Mouse (Mus musculus) limb, embryonic 13.5 days (tissue): ENCODE data around the gene Camkmt. TPM values are rescaled to one million over a fixed set of nuclear protein-coding genes. Genes with fewer than 3 reads are reported as not detected.

Experiments used
- ATAC-seq: fragments of 200-750 bp; cut with Nextera tagmentation; 2 replicates; pipeline ENCODE4 v1.8.0; 2017; ENCODE audit warnings: low read depth, moderate number of reproducible peaks, moderate TSS enrichment; ENCODE audit not compliant: low FRiP score
- H3K27ac ChIP-seq: fragments of 300-500 bp; sonication (generic); 2 replicates; pipeline ENCODE4 v1.5.1; 2015; ENCODE audit warnings: inconsistent platforms, mild to moderate bottlenecking, moderate library complexity
- H3K27me3 ChIP-seq: fragments of 300-500 bp; sonication (generic); 2 replicates; pipeline ENCODE4 v1.6.1; 2015; ENCODE audit warnings: mild to moderate bottlenecking, inconsistent platforms
- H3K36me3 ChIP-seq: fragments of 300-500 bp; sonication (generic); 2 replicates; pipeline ENCODE4 v1.6.1; 2015; ENCODE audit warnings: inconsistent platforms, mild to moderate bottlenecking, moderate library complexity
- H3K4me1 ChIP-seq: fragments of 300-500 bp; sonication (generic); 2 replicates; pipeline ENCODE4 v1.6.1; 2015; ENCODE audit warnings: inconsistent platforms
- H3K4me2 ChIP-seq: fragments of 300-500 bp; sonication (generic); replicated peaks from 2 replicates; pipeline ENCODE4 v1.6.1; 2015; ENCODE audit warnings: inconsistent platforms, mild to moderate bottlenecking, moderate library complexity
- H3K4me3 ChIP-seq: fragments of 300-500 bp; sonication (generic); 2 replicates; pipeline ENCODE4 v1.5.1; 2015; ENCODE audit warnings: moderate library complexity, mild to moderate bottlenecking, inconsistent platforms
- H3K9ac ChIP-seq: fragments of 300-500 bp; sonication (generic); 2 replicates; pipeline ENCODE4 v1.6.1; 2015; ENCODE audit warnings: mild to moderate bottlenecking, inconsistent platforms
- H3K9me3 ChIP-seq: fragments of 300-500 bp; sonication (generic); 2 replicates; pipeline ENCODE4 v1.6.1; 2016; ENCODE audit warnings: inconsistent platforms
- whole genome bisulfite sequencing: fragments of 180-500 bp; shearing (Covaris S2); methylation state at CpG from one replicate; pipeline ENCODE4 v1.1.7; 2015; 5-methylcytosine and 5-hydroxymethylcytosine counted together
- polyA plus RNA-seq: library from polyadenylated mRNA; unstranded; fragments of >200 nt; fragmentation: Nextera tagmentation; extraction: Ambion mirVana; gene quantifications from 2 replicates; pipeline ENCODE4 v1.2.1, GENCODE M21; 2015

Gene Camkmt
- polyA plus RNA-seq, 1 experiment from 2014 or later: 13.8 TPM

DNA sequence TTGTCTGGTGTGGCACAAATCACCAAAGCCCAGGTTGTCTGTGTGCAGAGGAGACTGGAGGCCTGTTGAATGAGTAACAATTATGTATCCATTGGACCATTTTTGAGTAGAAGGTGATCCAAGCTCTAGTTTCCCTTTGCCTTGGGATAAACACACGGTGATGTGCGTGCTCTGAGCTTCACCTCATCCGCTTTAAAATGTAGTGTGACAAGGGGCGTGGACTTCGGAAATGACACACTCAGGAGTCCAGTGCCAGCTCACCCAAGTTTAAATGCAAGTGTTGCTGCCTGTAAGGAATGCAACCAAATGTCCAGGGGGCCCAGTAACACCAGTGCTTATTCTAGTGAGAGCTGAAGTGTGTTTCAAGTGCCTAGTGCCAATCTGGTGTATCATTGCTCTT lies 392.7 kb downstream of the Camkmt start:
- H3K27ac ChIP-seq: no peak overlapping the region
- peaks cover 10% of the 10 kb centered on the region; the same call in 1 of the 2 replicates for H3K4me1 ChIP-seq
- H3K4me2 ChIP-seq: no peak overlapping the region
- no peaks in the 10 kb centered on the region for H3K36me3 ChIP-seq
- H3K9me3 ChIP-seq: no peaks in the 10 kb centered on the region
- WGBS: 83% methylated on average over 5 of the region's 5 CpGs
- no peak overlapping the region for H3K9ac ChIP-seq
- H3K4me3 ChIP-seq: no peak overlapping the region
- no peak for ATAC-seq
- peaks cover 97% of the 10 kb centered on the region for H3K27me3 ChIP-seq

DNA sequence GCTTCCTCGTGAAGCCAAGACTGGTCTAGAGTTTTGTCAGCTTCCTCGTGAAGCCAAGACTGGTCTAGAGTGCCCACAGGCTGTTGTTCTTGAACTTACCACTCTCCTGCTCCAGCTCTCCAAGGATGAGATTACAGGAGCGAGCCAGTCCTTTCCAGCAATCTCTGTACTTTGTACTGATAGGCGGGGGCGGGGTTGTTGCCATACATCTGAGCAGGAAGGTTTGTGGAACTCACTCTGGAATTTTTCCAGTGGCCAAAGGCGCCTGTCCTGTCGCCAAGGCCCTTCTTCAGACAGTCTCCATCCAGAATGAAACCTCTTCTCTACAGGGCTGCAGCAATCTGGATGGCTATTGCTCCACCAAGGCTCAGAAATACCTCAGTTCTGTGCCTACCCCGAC lies 393.7 kb downstream of the Camkmt start:
- Histone ChIP-seq H3K9me3 (no peaks in the 10 kb centered on the region), H3K4me3 (no peak overlapping the region), H3K9ac (no peak overlapping the region), H3K27me3 (peaks cover 99% of the 10 kb centered on the region), H3K27ac (no peak overlapping the region), H3K4me2 (no peak overlapping the region), H3K4me1 (peaks cover 10% of the 10 kb centered on the region; the same call in 1 of the 2 replicates), H3K36me3 (no peaks in the 10 kb centered on the region)
- no peak for ATAC-seq
- 44% methylated on average over 8 of the region's 8 CpGs for WGBS

DNA sequence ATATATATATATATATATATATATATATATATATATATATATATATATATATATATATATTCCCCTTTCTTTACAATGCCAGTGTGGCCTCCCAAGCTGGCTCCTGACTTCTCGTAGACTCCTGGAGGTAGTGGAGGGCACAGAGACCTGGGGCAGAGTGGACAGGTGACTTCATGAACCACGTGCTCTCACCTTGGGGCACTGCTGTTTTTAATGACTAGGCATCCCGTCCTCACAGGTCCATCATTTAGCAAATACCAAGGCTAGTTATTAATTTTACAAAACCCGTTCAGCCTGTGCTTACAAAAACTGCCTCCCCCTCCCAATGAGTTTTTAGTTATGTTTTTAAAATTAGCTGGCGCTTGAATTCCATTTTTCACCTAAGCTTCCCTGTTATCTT lies 394.2 kb downstream of the Camkmt start:
- Histone ChIP-seq H3K36me3 (no peaks in the 10 kb centered on the region), H3K4me3 (no peak overlapping the region), H3K4me1 (peaks cover 10% of the 10 kb centered on the region; the same call in 1 of the 2 replicates), H3K4me2 (no peak overlapping the region), H3K27me3 (peaks cover 99% of the 10 kb centered on the region), H3K9ac (no peak overlapping the region), H3K9me3 (no peaks in the 10 kb centered on the region), H3K27ac (no peak overlapping the region)
- WGBS: 22% methylated on average over 5 of the region's 5 CpGs
- ATAC-seq: no peak

DNA sequence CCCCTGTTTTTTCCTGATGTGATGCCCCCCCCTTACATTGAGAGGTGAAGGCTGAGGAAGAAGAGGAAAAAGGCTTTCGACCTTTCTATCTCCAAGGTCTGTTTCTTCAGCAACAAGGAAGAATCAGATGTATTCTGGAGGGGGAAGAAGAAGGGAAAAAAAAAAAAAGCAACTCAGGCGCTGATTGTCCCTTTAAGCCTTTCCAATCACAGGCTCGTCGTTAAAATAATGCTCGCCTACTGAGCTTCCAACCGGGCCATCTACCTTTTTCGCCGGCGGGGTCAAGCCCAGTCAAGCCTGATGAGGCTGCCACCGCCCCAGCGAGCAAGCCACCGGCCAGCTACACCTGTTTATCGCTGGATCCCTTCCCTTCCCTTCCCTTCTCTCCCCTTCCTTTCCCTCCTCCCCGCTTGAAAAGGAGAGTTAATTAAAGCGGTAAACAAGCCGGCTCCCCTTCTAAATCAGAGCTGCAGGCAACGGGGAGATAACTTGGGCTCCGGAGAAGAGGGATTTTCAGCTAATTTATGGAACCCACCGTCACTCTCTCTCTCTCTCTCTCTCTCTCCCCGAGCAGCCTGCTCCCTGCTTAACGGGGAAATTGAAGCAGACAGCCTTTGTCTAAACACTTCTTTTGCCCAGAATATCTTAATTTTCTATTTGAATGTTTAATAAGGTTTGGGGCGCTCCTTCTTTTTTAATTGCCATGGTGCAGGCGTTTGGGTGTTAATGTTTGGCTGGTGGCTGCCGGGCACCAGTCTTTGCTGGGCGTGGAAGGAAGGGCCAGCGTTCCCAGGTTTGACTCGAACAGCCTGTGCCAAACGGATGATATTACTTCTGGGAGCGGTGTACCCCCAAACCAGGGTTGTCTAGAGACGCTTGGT lies 395.0 kb downstream of the Camkmt start:
- Histone ChIP-seq H3K36me3 (no peaks in the 10 kb centered on the region), H3K4me1 (peaks cover 10% of the 10 kb centered on the region; the same call in 1 of the 2 replicates), H3K4me3 (no peak overlapping the region), H3K9me3 (no peaks in the 10 kb centered on the region), H3K4me2 (peak overlapping the region; percentile 51), H3K9ac (no peak overlapping the region), H3K27ac (no peak overlapping the region), H3K27me3 (peaks cover 99% of the 10 kb centered on the region)
- WGBS: 1% methylated on average over 30 of the region's 30 CpGs
- ATAC-seq: no peak

DNA sequence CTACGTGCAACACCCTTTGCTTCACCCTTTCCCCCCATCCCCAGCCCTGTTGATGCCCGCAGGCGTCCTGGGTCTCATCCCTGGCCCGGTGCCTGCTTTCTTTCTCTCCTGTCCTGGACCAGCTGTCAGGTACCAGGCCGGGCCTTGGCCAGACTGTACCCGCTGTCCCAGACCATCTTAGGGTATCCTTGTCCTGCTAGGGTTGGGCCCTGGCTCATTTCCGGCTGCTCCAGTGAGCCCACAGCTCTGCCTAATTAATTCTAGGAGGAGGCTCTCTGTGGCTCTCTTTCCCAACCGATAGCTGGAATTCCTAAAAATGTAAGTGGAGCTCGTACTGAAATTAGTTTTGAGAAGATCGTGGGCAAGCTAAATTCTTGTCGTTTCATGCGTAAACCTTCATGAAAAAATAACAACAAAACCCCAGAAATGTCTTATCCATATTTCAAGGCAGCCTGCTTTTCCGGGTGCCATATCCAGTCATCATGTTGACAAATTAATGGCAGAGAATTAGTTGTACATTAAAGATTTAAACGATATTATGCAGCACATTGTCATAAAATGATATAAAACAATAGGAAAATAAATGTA lies 395.7 kb downstream of the Camkmt start:
- peaks cover 99% of the 10 kb centered on the region for H3K27me3 ChIP-seq
- ATAC-seq: no peak
- peak overlapping the region; percentile 51 for H3K4me2 ChIP-seq
- no peak overlapping the region for H3K27ac ChIP-seq
- peak overlapping the region; percentile 27 for H3K4me3 ChIP-seq
- H3K9me3 ChIP-seq: no peaks in the 10 kb centered on the region
- WGBS: 2% methylated on average over 14 of the region's 14 CpGs
- no peak overlapping the region for H3K9ac ChIP-seq
- peaks cover 10% of the 10 kb centered on the region; the same call in 1 of the 2 replicates for H3K4me1 ChIP-seq
- H3K36me3 ChIP-seq: no peaks in the 10 kb centered on the region

DNA sequence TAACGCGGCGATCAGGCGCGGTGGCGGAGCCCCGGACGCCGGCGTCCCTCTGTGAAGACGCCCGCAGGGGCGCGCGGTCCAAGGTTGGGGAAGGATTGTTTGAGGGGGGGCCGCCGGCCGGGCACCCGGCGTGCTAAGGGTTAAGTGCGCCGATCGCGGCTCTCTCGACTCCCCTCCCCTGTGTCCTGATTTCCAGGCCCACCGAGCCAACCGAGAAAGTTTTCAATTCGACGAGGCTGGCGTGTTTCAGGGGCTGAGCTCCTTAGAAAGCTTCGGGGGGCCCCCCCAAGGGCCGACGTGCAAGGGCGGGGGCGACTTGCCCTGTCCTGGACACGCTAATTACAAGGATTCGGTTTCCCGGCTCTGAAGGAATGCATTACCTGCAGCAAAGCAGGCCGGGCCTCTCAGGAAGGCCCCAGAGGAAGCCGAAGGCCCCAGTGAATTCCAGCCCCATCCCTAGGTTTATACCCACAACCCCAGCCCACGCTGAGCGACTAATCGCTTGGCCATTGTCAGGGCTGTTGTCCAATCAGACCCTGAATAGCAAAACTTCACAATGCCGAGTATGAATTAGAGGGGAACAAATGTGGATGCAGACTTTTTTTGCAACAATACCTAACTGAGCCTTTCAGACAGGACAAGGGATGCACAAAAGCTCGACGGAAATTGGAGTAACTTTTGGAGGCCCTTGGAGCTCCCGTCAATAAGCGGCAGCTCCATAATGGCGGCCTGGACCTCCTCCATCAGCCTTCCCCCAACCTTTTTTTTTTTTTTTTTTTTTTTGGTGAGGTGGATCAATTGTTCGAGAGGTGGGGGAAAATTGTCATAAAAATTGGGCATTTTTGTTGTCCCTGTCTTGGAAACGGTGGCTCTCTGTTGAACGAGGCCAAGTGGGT lies 396.5 kb downstream of the Camkmt start:
- WGBS: 1% methylated on average over 52 of the region's 52 CpGs
- Histone ChIP-seq H3K36me3 (no peaks in the 10 kb centered on the region), H3K4me3 (peak overlapping the region; percentile 27), H3K27ac (no peak overlapping the region), H3K27me3 (peaks cover 99% of the 10 kb centered on the region), H3K9ac (0 out of 2 replicates have a peak overlapping the region, but pooled peaks have one; percentile 45), H3K9me3 (no peaks in the 10 kb centered on the region), H3K4me1 (peaks cover 10% of the 10 kb centered on the region; the same call in 1 of the 2 replicates), H3K4me2 (peak overlapping the region; percentile 51)
- peak; percentile 59; the same call in 1 of the 2 replicates for ATAC-seq

DNA sequence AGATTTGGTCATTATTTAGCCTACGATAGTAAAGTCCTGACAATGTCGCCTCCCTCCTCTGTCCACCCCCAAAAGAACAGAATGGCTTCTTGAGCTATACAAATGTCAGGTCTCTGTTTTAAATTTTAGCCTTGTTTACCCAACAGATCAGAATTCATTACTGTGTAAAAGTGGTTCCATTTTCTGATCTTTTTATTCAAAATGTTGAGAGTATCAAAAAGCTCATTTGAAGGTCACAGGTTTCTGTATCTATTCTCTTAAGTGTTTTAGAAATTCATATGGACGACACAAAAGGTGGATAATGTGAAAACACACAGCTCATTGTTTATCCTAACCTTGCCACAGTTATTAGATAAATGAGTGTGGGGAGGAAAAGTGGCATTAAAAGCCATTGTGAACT lies 397.2 kb downstream of the Camkmt start:
- H3K27me3 ChIP-seq: peaks cover 97% of the 10 kb centered on the region
- H3K4me2 ChIP-seq: no peak overlapping the region
- no peaks in the 10 kb centered on the region for H3K9me3 ChIP-seq
- no peak overlapping the region for H3K27ac ChIP-seq
- no peak overlapping the region for H3K4me3 ChIP-seq
- 30% methylated on average over 3 of the region's 3 CpGs for WGBS
- ATAC-seq: no peak
- no peak overlapping the region for H3K9ac ChIP-seq
- H3K36me3 ChIP-seq: no peaks in the 10 kb centered on the region
- peaks cover 10% of the 10 kb centered on the region; the same call in 1 of the 2 replicates for H3K4me1 ChIP-seq

DNA sequence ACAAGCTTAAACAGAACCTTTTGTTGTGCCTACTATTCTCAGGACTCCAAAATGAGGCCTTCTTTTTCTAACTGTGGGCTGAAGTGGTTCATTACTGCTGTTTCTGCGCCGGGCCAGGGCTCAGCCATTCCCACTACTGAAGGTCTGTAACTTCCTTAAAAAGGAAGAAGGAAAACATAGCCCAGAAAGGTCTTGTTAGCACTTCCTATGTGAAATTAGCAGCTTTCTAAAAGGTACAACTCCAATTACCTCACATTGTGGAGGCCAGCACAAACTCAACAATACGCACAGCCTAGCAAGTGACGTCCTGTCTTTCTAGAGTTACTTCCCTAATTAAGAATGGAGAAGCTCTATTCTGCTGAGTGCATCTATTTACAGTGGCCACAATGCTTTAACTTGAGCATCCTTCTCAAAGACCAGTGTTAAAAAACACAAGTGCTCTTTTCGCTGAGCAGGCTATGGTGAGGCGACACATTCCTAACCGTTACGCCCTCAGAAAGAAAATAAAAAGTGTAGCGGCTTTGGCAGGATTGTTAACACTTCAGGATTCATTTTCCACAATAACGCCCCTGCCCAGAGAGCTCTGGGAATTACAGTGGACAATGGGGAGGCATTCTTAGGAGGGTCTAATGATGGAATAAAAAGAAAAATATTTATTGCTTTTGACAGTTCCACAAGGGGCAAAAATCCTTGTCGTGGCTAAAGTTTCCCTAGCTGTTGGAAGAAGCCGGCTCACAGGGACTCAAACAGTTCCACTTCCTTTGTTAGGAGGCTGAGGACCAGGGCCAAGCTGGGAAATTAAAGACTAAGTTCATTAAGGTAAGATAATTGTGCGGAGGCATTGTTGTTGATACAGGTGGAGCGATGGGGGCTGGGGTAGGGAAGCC lies 398.5 kb downstream of the Camkmt start:
- Histone ChIP-seq H3K4me1 (peaks cover 10% of the 10 kb centered on the region; the same call in 1 of the 2 replicates), H3K4me3 (no peak overlapping the region), H3K9me3 (no peaks in the 10 kb centered on the region), H3K27ac (no peak overlapping the region), H3K27me3 (peaks cover 97% of the 10 kb centered on the region), H3K36me3 (no peaks in the 10 kb centered on the region), H3K9ac (no peak overlapping the region), H3K4me2 (no peak overlapping the region)
- WGBS: 5% methylated on average over 14 of the region's 14 CpGs
- no peak for ATAC-seq

DNA sequence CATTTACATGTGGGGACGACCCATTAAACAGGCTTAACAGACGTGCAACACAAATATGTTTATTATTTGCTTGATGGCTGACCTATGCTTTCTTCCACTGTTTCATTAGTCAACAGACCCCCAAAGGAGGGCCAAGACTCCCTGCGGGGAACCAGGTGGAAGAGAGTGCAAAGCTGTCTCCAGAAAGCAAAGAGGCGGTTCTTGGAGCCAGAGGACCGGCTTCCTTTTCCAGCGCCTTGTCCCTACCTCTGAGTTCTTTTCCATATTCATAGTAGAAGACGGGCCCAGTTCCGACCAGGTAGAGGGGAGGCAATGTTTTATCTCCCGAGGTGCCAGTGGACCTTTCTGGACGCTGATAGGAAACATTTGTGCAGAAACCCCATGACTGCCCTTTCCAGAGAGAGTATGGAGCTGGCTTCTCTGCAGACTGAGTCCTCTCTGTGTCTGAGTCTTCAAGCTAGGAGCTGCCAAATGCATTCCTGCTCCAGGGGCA lies 399.2 kb downstream of the Camkmt start:
- no peak overlapping the region for H3K27ac ChIP-seq
- ATAC-seq: no peak
- 3% methylated on average over 10 of the region's 10 CpGs for WGBS
- peaks cover 10% of the 10 kb centered on the region; the same call in 1 of the 2 replicates for H3K4me1 ChIP-seq
- H3K36me3 ChIP-seq: no peaks in the 10 kb centered on the region
- peaks cover 97% of the 10 kb centered on the region for H3K27me3 ChIP-seq
- H3K9ac ChIP-seq: no peak overlapping the region
- H3K4me2 ChIP-seq: no peak overlapping the region
- H3K4me3 ChIP-seq: no peak overlapping the region
- no peaks in the 10 kb centered on the region for H3K9me3 ChIP-seq

DNA sequence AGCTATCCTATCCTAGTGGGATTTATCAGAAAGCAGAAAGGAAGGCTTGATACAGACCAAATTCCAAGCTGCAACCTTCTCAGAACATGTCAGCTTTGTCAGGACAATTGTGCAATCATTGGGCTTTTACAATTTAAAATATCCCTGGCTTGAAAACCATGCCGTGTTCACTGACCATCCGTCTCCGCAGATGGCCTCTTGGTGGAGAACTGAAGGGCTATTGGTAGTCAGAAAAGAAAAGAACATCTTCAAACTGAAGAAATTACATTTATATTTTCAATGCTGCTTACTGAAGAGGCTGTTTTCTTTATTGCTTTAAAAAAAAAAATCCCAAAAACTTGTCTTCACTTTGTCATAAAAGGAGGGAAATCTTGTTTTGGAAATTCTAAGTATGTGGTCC lies 401.1 kb downstream of the Camkmt start:
- peaks cover 81% of the 10 kb centered on the region for H3K27me3 ChIP-seq
- no peaks in the 10 kb centered on the region for H3K36me3 ChIP-seq
- peaks cover 12% of the 10 kb centered on the region for H3K9me3 ChIP-seq
- no peak overlapping the region for H3K4me2 ChIP-seq
- H3K4me3 ChIP-seq: no peak overlapping the region
- peaks cover 5% of the 10 kb centered on the region; the same call in 1 of the 2 replicates for H3K4me1 ChIP-seq
- 64% methylated on average over 3 of the region's 3 CpGs for WGBS
- H3K9ac ChIP-seq: no peak overlapping the region
- ATAC-seq: no peak
- H3K27ac ChIP-seq: no peak overlapping the region

DNA sequence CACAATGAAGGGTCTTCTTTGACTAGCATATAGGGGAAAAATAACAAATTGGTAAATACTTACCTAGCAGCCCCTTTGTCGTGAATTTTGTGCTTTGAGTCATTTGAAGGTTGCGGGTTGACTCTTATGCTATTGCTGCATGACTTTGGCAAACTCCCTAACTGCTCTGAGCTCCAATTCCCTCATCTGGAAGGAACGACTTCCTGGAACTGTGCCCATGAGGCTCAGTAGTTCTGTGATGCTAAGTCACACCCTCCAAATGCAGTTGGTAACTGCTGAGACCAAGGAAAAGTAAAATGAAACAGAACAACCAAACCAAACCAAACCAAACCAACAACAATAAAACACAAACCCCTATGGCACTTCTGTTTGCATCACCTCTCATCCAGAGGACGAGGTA lies 403.2 kb downstream of the Camkmt start:
- H3K4me3 ChIP-seq: no peak overlapping the region
- H3K4me2 ChIP-seq: no peak overlapping the region
- WGBS: 67% methylated on average over 4 of the region's 4 CpGs
- no peak for ATAC-seq
- peaks cover 13% of the 10 kb centered on the region for H3K9me3 ChIP-seq
- H3K36me3 ChIP-seq: no peaks in the 10 kb centered on the region
- H3K27ac ChIP-seq: no peak overlapping the region
- no peak overlapping the region for H3K9ac ChIP-seq
- no peaks in the 10 kb centered on the region for H3K4me1 ChIP-seq
- peaks cover 61% of the 10 kb centered on the region for H3K27me3 ChIP-seq
